Mouse (Mus musculus) stomach, embryonic 16.5 days (tissue): ENCODE measurements around the gene Mettl7b. TPM values are rescaled to one million over a fixed set of nuclear protein-coding genes. Genes with fewer than 3 reads are reported as not detected.

ENCODE experiments used
- ATAC-seq: fragments of 200-750 bp; cut with Nextera tagmentation; 2 replicates; pipeline ENCODE4 v1.8.0; 2017; ENCODE audit warnings: moderate number of reproducible peaks, moderate TSS enrichment; ENCODE audit not compliant: insufficient read depth, low FRiP score
- H3K27ac ChIP-seq: fragments of 300-500 bp; sonication (generic); 2 replicates; pipeline ENCODE4 v1.5.1; 2014; ENCODE audit warnings: low read length
- H3K27me3 ChIP-seq: fragments of 300-500 bp; sonication (generic); 2 replicates; pipeline ENCODE4 v1.6.1; 2014; ENCODE audit warnings: low read length, control low read depth, mixed read lengths; ENCODE audit not compliant: control insufficient read depth, insufficient read depth
- H3K36me3 ChIP-seq: fragments of 300-500 bp; sonication (generic); 2 replicates; pipeline ENCODE4 v1.6.1; 2014; ENCODE audit warnings: low read length; ENCODE audit not compliant: control insufficient read depth, insufficient read depth
- H3K4me1 ChIP-seq: fragments of 300-500 bp; sonication (generic); 2 replicates; pipeline ENCODE4 v1.6.1; 2014; ENCODE audit warnings: low read length, control low read depth, mixed read lengths; ENCODE audit not compliant: control insufficient read depth, insufficient read depth
- H3K4me2 ChIP-seq: fragments of 300-500 bp; sonication (generic); 2 replicates; pipeline ENCODE4 v1.6.1; 2014; ENCODE audit warnings: low read depth, low read length, mixed read lengths
- H3K4me3 ChIP-seq: fragments of 300-500 bp; sonication (generic); replicated peaks from 2 replicates; pipeline ENCODE4 v1.5.1; 2014; ENCODE audit warnings: mild to moderate bottlenecking, low read length
- H3K9ac ChIP-seq: fragments of 300-500 bp; sonication (generic); 2 replicates; pipeline ENCODE4 v1.6.1; 2014; ENCODE audit warnings: low read length
- H3K9me3 ChIP-seq: fragments of 300-500 bp; sonication (generic); replicated peaks from 2 replicates; pipeline ENCODE4 v1.6.1; 2016; ENCODE audit warnings: low read length, control low read depth; ENCODE audit not compliant: control insufficient read depth
- WGBS: fragments of 180-500 bp; shearing (Covaris S2); extraction: QIAGEN DNeasy Blood & Tissue Kit; methylation state at CpG from one replicate; pipeline ENCODE4 v1.1.7; 2014; 5-methylcytosine and 5-hydroxymethylcytosine counted together
- polyA plus RNA-seq: library from polyadenylated mRNA; unstranded; fragments of >200 nt; fragmentation: Nextera tagmentation; extraction: Ambion mirVana; gene quantifications from 2 replicates; pipeline ENCODE4 v1.2.1, GENCODE M21; 2015

Gene Mettl7b
- polyA plus RNA-seq, 1 experiment from 2014 or later = 3.4 TPM

DNA sequence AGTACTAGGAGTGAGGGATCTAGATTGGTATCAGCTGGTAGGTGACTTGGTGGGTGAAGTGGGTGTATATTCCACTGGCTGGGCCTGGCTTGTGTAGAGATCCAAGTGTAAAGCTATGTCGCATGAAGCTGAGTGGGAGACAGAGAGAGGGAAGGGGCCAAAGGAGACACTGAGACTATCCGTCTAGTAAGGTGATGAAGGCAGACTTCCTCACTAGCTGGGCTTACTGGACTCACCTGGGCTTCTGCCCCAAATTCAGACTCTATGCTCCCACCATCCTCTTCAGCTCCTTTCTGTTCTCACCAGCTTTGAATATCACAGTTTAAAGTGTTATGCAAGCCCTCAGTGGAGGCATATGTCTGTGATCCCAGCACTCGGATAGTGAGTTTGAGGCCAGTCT is 44.1 kb downstream of the Mettl7b start:
- WGBS = 89% methylated on average over 3 of the region's 3 CpGs
- no peaks in the 10 kb centered on the region for H3K9me3 ChIP-seq
- no peak overlapping the region for H3K4me3 ChIP-seq
- H3K9ac ChIP-seq = no peak overlapping the region
- H3K4me1 ChIP-seq = peaks cover 32% of the 10 kb centered on the region
- H3K36me3 ChIP-seq = no peaks in the 10 kb centered on the region
- H3K27me3 ChIP-seq = no peaks in the 10 kb centered on the region
- H3K27ac ChIP-seq = no peak overlapping the region
- no peak for ATAC-seq
- H3K4me2 ChIP-seq = no peak overlapping the region

DNA sequence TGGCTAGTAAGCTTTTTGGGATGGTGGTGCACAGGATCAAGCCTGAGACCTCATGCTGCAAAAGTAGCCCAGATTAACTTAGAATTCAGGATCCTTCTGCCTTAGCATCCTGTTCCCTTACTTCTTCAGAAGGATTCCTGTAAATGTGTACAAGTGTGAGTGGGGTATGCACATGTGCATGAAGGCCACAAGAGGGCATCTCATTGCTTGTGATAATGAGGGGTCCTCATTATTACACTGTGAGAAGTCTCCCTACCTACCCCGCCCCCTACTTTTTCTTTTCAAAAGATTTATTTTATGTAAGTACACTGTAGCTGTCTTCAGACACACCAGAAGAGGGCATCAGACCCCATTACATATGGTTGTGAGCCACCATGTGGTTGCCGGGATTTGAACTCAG is 45.2 kb downstream of the Mettl7b start:
- Histone ChIP-seq H3K9me3 (no peaks in the 10 kb centered on the region), H3K9ac (no peak overlapping the region), H3K27me3 (no peaks in the 10 kb centered on the region), H3K4me2 (no peak overlapping the region), H3K4me3 (no peak overlapping the region), H3K27ac (no peak overlapping the region), H3K36me3 (no peaks in the 10 kb centered on the region), H3K4me1 (peaks cover 28% of the 10 kb centered on the region)
- ATAC-seq = no peak
- 94% methylated on average over 2 of the region's 2 CpGs for WGBS

DNA sequence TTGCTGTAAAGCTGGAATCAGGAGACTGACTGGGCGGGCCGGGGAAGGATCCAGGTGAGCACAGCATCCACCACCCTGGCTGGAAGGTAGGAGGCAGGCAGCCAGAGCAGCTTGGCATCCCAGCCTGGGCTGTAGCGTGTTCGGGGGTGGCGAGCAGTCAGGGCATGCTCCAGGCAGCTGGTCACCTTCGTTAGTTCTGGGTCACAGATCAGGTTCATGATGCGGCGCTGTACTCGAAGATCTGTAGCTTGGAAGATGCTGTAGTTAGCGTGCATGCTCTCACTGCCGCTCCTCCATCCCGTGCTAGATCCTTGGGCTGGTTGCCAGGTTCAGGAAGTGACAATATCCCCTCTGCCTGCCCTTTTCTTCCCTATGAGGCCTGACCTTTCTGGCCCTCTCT is 47.1 kb downstream of the Mettl7b start:
- Histone ChIP-seq H3K4me2 (no peak overlapping the region), H3K36me3 (no peaks in the 10 kb centered on the region), H3K27ac (no peak overlapping the region), H3K4me3 (no peak overlapping the region), H3K9ac (no peak overlapping the region), H3K27me3 (no peaks in the 10 kb centered on the region), H3K9me3 (no peaks in the 10 kb centered on the region), H3K4me1 (peaks cover 15% of the 10 kb centered on the region)
- WGBS = 87% methylated on average over 12 of the region's 12 CpGs
- ATAC-seq = no peak

DNA sequence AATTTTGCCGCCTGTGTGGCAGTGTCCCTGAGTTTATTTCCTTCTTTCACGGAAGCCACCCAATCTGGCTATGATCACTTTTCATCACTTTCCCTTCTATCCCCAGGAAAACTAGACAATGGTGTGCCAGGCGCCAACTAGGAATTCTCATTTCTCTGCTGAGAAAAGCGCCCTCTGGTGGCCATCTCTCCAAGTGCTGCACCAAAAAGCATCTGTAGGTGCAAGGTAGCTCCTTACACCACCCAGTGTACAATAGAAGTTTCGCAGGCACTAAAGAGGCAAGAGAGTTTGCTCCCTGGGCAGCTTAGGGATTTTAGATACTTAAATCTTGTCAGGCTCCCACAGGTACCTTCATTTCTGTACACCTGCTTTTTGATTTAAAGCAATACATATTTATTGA is 47.6 kb downstream of the Mettl7b start:
- 9% methylated on average over 5 of the region's 5 CpGs for WGBS
- H3K27me3 ChIP-seq = no peaks in the 10 kb centered on the region
- no peaks in the 10 kb centered on the region for H3K36me3 ChIP-seq
- H3K9me3 ChIP-seq = no peaks in the 10 kb centered on the region
- 0 out of 2 replicates have a peak overlapping the region, but pooled peaks have one; percentile 56 for H3K27ac ChIP-seq
- no peak for ATAC-seq
- H3K9ac ChIP-seq = no peak overlapping the region
- no peak overlapping the region for H3K4me2 ChIP-seq
- H3K4me3 ChIP-seq = no peak overlapping the region
- H3K4me1 ChIP-seq = peaks cover 11% of the 10 kb centered on the region

DNA sequence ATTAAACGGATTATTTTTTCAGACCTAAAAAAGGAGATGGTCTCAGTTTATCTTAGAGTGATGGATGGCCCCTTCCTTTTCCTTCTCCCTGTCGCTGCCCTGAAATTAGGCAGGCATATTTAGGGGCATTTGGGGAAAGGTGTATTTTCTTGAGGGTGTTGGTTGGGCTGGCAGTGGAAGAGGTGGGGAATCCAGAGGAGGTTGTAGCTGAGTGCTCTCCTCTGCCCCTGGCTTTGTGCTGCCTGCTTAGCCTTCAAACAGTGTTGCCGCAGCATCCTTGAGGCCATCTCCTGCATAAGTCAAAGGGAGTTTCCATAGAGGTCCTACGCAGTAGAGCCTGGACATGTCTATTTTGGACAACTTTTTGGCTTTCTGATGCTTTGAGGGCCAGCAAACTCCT is 48.0 kb downstream of the Mettl7b start:
- Histone ChIP-seq H3K4me2 (no peak overlapping the region), H3K27me3 (no peaks in the 10 kb centered on the region), H3K27ac (0 out of 2 replicates have a peak overlapping the region, but pooled peaks have one; percentile 56), H3K9me3 (no peaks in the 10 kb centered on the region), H3K9ac (no peak overlapping the region), H3K4me1 (peaks cover 9% of the 10 kb centered on the region), H3K4me3 (no peak overlapping the region), H3K36me3 (no peaks in the 10 kb centered on the region)
- ATAC-seq = no peak
- WGBS = 71% methylated on average over 4 of the region's 4 CpGs

DNA sequence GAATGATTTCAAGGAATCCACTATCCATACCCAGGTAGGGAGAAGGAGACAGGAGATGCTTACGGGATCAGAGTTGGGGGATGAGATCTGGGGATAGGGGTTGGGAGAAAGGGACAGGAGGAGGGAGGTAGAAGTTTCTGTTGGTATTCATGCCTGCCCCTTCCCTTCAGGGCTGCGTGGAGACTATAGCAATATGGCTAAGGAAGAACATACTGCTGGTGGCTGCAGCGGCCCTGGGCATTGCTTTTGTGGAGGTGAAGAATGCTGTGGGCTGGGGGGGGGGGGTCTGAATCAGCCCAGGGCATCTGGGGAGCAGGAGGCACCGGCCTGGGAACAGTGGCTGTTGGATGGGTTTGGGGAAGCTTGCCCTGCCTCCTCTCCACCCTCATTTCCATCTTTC is 48.5 kb downstream of the Mettl7b start:
- no peak overlapping the region; the same call in 1 of the 2 replicates for H3K9ac ChIP-seq
- H3K4me2 ChIP-seq = no peak overlapping the region
- no peak overlapping the region for H3K27ac ChIP-seq
- H3K27me3 ChIP-seq = no peaks in the 10 kb centered on the region
- H3K4me3 ChIP-seq = no peak overlapping the region
- H3K36me3 ChIP-seq = no peaks in the 10 kb centered on the region
- H3K9me3 ChIP-seq = no peaks in the 10 kb centered on the region
- 85% methylated on average over 4 of the region's 4 CpGs for WGBS
- peaks cover 9% of the 10 kb centered on the region for H3K4me1 ChIP-seq
- ATAC-seq = no peak

DNA sequence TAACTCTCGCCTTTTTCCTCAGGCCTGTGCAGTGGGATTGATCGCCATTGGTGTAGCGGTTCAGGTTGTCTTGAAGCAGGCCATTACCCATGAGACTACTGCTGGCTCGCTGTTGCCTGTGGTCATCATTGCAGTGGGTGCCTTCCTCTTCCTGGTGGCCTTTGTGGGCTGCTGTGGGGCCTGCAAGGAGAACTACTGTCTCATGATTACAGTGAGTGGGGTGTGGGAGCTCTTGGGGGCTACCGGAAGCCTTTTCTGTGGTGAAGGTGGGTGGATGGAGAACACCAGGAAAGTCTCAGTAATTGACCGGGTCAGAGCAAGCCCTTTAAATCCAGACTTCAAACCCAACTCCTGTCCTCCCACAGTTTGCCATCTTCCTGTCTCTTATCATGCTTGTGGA is 49.4 kb downstream of the Mettl7b start:
- ATAC-seq = no peak
- no peak overlapping the region for H3K9ac ChIP-seq
- H3K4me1 ChIP-seq = peaks cover 9% of the 10 kb centered on the region
- no peaks in the 10 kb centered on the region for H3K36me3 ChIP-seq
- no peaks in the 10 kb centered on the region for H3K27me3 ChIP-seq
- no peak overlapping the region for H3K27ac ChIP-seq
- 94% methylated on average over 6 of the region's 6 CpGs for WGBS
- H3K9me3 ChIP-seq = no peaks in the 10 kb centered on the region
- H3K4me2 ChIP-seq = peak overlapping the region; percentile 61
- peak overlapping the region; percentile 86 for H3K4me3 ChIP-seq

DNA sequence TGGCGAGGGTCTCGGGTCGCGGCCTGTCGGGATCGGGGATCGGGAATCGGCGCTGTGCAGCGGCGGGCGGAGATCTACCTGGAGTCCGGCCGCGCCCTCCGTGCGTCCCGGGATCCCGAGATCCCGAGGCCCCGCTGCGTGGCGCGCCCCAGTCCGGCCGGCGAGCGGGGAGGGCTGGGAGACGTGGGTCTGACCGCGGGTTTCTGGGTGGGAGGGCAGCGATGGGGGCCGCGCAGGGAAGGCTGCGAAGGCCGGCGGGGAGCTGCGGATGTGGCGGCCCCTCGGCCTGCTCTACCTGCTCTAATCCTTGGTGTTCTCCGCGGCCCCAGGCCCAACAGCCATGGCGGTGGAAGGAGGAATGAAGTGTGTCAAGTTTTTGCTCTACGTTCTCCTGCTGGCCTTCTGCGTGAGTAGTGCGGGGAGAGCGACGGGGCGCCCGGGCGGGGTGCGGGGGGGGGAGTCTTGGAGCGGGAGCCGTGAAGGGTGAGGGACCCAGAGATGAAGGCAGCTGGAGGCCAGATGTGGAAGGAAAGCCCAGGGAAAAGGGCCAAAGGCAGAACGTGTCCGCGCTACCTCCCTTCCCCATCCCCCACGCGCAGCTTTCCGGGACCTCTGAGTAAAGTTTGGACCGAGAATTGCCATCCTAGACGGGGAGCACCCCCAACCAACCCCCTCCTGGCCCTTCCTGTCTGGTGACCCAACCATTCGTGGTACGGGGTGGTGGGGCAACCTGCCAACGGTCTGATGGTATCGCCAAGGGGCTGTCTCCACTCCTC is 50.5 kb downstream of the Mettl7b start:
- Histone ChIP-seq H3K4me3 (peak overlapping the region; percentile 86), H3K9ac (peak overlapping the region; percentile 97), H3K27me3 (no peaks in the 10 kb centered on the region), H3K4me2 (peak overlapping the region; percentile 61), H3K27ac (peak overlapping the region; percentile 93), H3K4me1 (peaks cover 9% of the 10 kb centered on the region), H3K9me3 (no peaks in the 10 kb centered on the region), H3K36me3 (no peaks in the 10 kb centered on the region)
- peak; percentile 33 for ATAC-seq
- under 1% methylated on average over 65 of the region's 66 CpGs for WGBS

DNA sequence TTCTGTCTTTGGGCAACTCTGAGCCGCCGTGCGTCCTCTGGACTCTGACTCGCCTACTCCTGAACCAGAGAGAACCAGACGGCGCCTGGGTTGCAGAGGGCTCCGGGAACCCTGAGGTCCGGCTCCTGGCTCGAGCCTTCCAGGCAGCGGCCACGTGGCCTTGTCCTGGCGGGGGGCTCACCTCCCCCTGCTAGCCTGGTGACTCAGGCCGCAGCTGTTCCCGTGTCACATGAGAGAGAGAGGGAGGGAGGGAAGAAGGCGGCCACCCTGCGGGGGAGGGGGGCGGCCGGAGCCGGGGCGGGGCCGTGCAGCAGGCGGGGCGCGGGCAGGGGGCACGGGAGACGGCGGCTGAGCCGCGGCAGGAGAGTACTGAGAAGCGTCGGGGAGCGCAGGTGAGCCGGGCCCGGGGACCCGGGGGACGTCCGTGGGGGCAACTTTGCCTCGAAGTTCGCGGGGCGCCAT is 51.2 kb downstream of the Mettl7b start:
- H3K4me1 ChIP-seq = peaks cover 9% of the 10 kb centered on the region
- peak overlapping the region; percentile 93 for H3K27ac ChIP-seq
- peak overlapping the region; percentile 97 for H3K9ac ChIP-seq
- H3K9me3 ChIP-seq = no peaks in the 10 kb centered on the region
- peak overlapping the region; percentile 61 for H3K4me2 ChIP-seq
- H3K27me3 ChIP-seq = no peaks in the 10 kb centered on the region
- WGBS = under 1% methylated on average over 35 of the region's 41 CpGs
- peak overlapping the region; percentile 86 for H3K4me3 ChIP-seq
- H3K36me3 ChIP-seq = no peaks in the 10 kb centered on the region
- ATAC-seq = peak; percentile 89
